21 mouse cellular contexts compared by ENCODE assay signal in the genomic region with DNA sequence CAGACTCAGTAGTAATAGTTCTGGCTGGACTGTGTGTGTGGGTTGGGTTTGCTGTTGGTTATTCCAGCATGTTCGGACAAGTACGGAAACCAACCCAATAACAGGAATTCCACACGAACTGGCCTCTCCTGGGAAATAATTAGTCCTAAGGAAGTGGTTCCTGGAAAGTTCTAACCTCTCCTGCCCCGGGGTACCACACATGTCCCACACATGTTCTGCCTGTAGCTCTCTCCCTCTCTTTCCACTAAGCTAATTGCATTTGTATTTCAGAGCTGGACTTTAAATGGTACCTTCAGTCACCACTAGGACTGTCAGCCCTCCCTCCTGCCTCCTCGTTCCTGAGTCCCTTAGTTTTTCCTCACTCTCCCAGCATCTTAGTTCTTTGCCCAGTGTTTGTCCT.
DNase-seq lines count a peak whose midpoint lies in the region; ATAC-seq and TF ChIP-seq lines count a peak whose summit lies in the region.
"Had no signal": no experiment of that assay in that cellular context is flagged by ENCODE, and none has a peak within 500 bp of the region (broad histone marks: within the 10 kb centered on the region; RNA-seq: fewer than 3 reads in every experiment).

No protein-coding gene starts in this region.

- 71% methylated on average over 5 of the region's 5 CpGs for WGBS in intestine, postnatal 0 days
- 67% methylated on average over 5 of the region's 5 CpGs for WGBS in intestine, embryonic 15.5 days
- WGBS in limb, embryonic 13.5 days = 15% methylated on average over 5 of the region's 5 CpGs

- no peak overlapping the region for H3K4me2 ChIP-seq in intestine, postnatal 0 days (replicated peaks; ENCODE audit: low read depth)
- H3K4me2 ChIP-seq in intestine, embryonic 15.5 days (replicated peaks) = no peak overlapping the region
- H3K4me2 ChIP-seq in limb, embryonic 13.5 days (replicated peaks) = no peak overlapping the region
- H3K4me2 ChIP-seq: forebrain, embryonic 15.5 days; heart, embryonic 13.5 days; hindbrain, embryonic 14.5 days; neural tube, embryonic 13.5 days had no signal

- H3K27ac ChIP-seq in intestine, postnatal 0 days (ENCODE audit: low read depth, low read length) = no peak overlapping the region
- H3K27ac ChIP-seq in intestine, embryonic 15.5 days = no peak overlapping the region
- H3K27ac ChIP-seq in limb, embryonic 13.5 days = no peak overlapping the region
- H3K27ac ChIP-seq: forebrain, embryonic 15.5 days; heart, embryonic 13.5 days; hindbrain, embryonic 14.5 days; neural tube, embryonic 13.5 days had no signal

- no peak overlapping the region for H3K4me3 ChIP-seq in intestine, postnatal 0 days (ENCODE audit: low read depth, low read length)
- H3K4me3 ChIP-seq in intestine, embryonic 15.5 days (replicated peaks) = no peak overlapping the region
- H3K4me3 ChIP-seq in limb, embryonic 13.5 days = no peak overlapping the region
- H3K4me3 ChIP-seq: forebrain, embryonic 15.5 days; heart, embryonic 13.5 days; myocyte; neural tube, embryonic 13.5 days had no signal

- H3K36me3 ChIP-seq in intestine, postnatal 0 days (ENCODE audit: control insufficient read depth, insufficient read depth) = no peaks in the 10 kb centered on the region
- H3K36me3 ChIP-seq in intestine, embryonic 15.5 days = no peaks in the 10 kb centered on the region
- no peaks in the 10 kb centered on the region for H3K36me3 ChIP-seq in limb, embryonic 13.5 days
- H3K36me3 ChIP-seq: forebrain, embryonic 15.5 days; heart, embryonic 13.5 days; neural tube, embryonic 13.5 days had no signal

- ATAC-seq in intestine, postnatal 0 days = no peak
- ATAC-seq in intestine, embryonic 15.5 days = no peak
- ATAC-seq in limb, embryonic 13.5 days (ENCODE audit: low FRiP score, low read depth) = peak; percentile 57; the same call in 1 of the 2 replicates
- ATAC-seq: forebrain, embryonic 15.5 days; midbrain, embryonic 16.5 days had no signal

- DNase-seq in embryo, embryonic 10 days (ENCODE audit: low spot score) = peak; percentile 29
- no peak for DNase-seq in embryo, embryonic 11 days
- DNase-seq in fat pad, adult 2 months (ENCODE audit: extremely low read depth, low read depth, low spot score) = peak; percentile 13
- no peak for DNase-seq in thymus, adult 18-20 months
- DNase-seq in frontal cortex, adult 2 months (ENCODE audit: extremely low spot score in 1 of 2, low spot score in 1 of 2) = no peak
- DNase-seq: adrenal gland, postnatal 25 days; cerebellum, adult 8-10 months; kidney, adult 9 months; kidney, postnatal 14 days; liver; lung, postnatal 36 days; thymus, postnatal 36 days had no signal

- H3K4me1 ChIP-seq in intestine, postnatal 0 days (replicated peaks; ENCODE audit: control insufficient read depth, insufficient read depth, low read length) = 0 out of 2 replicates have a peak, but pooled peaks cover 4% of the 10 kb centered on the region
- 0 out of 2 replicates have a peak, but pooled peaks cover 3% of the 10 kb centered on the region for H3K4me1 ChIP-seq in intestine, embryonic 15.5 days (replicated peaks)
- H3K4me1 ChIP-seq in limb, embryonic 13.5 days = peaks cover 15% of the 10 kb centered on the region
- H3K4me1 ChIP-seq: forebrain, embryonic 15.5 days; neural tube, embryonic 13.5 days had no signal

- TF ChIP-seq CTCF in intestine, postnatal 0 days (IDR thresholded peaks at IDR 0.05; ENCODE audit: low read depth) = peak; percentile 35

- H3K9me3 ChIP-seq in intestine, postnatal 0 days (ENCODE audit: control insufficient read depth) = no peaks in the 10 kb centered on the region
- H3K9me3 ChIP-seq in intestine, embryonic 15.5 days = no peaks in the 10 kb centered on the region
- H3K9me3 ChIP-seq in limb, embryonic 13.5 days = no peaks in the 10 kb centered on the region
- H3K9me3 ChIP-seq: forebrain, embryonic 15.5 days; heart, embryonic 13.5 days; neural tube, embryonic 13.5 days had no signal

- no peak overlapping the region for H3K9ac ChIP-seq in intestine, postnatal 0 days (ENCODE audit: low read depth, low read length)
- H3K9ac ChIP-seq in intestine, embryonic 15.5 days = no peak overlapping the region
- no peak overlapping the region for H3K9ac ChIP-seq in limb, embryonic 13.5 days
- H3K9ac ChIP-seq: forebrain, embryonic 15.5 days; heart, embryonic 13.5 days; hindbrain, embryonic 14.5 days; neural tube, embryonic 13.5 days had no signal

- H3K27me3 ChIP-seq in intestine, postnatal 0 days (replicated peaks; ENCODE audit: control insufficient read depth, insufficient read depth, low read length) = no peaks in the 10 kb centered on the region
- no peaks in the 10 kb centered on the region for H3K27me3 ChIP-seq in intestine, embryonic 15.5 days (replicated peaks)
- H3K27me3 ChIP-seq in limb, embryonic 13.5 days = no peaks in the 10 kb centered on the region
- H3K27me3 ChIP-seq: forebrain, embryonic 15.5 days; heart, embryonic 13.5 days; neural tube, embryonic 13.5 days had no signal

Comparison
In these comparisons a context has a peak if more than half of its experiments do, and no peak if none do; other contexts are left out.
1. DNase-seq: peak in embryo, embryonic 10 days (single experiment) and fat pad, adult 2 months (single experiment); none in embryo, embryonic 11 days (single experiment), thymus, adult 18-20 months (0 of 2) and frontal cortex, adult 2 months (0 of 2).